ENCODE assay signal across 10 mouse cellular contexts in the genomic region with DNA sequence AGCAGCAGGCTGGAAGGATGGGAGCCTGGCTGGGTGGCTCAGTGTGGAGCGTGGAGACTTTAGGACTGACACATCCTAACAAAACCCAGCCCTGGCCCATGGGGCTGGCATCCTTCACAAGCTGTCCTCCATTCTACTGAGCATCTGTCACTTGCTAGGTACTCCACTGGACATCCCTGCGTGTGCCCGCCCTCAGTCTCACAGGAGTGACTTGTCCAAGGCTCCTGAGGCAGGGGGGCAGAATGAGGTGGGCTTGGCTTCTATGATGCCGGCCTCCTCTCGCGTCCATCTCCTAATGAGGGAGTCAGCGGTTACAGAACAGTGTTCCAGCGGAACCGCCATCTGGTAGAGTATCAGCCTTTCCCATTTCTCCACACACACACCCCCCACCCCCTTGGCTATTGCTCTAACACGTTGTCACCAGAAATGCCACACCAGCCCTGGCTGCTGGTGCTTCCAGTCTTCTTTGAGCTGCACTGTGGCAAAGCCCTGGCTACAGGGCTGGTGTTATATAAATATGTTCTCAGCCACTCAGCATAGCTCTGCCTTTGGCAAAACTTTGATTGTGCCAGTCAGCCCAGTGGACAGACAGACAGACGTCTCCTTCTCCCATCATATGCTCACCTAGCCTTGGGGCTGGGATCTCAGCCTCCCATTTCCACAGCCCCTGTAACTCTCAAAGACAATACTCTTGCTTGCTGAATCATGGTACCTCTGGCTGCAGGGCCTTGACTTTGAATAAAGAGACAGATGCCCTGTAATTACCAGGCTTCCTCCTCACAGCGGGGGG. TPM values are rescaled to one million over a fixed set of nuclear protein-coding genes. Genes with fewer than 3 reads are reported as not detected.
A peak's percentile ranks its signal among the peaks of the same experiment; 100 is the strongest.
DNase-seq lines count a peak whose midpoint lies in the region; ATAC-seq and TF ChIP-seq lines count a peak whose summit lies in the region.
"Had no signal": no experiment of that assay in that cellular context is flagged by ENCODE, and none has a peak within 500 bp of the region (broad histone marks: within the 10 kb centered on the region; RNA-seq: fewer than 3 reads in every experiment).

No protein-coding gene starts in this region.

- DNase-seq in midbrain, embryonic 11.5 days (ENCODE audit: low spot score, missing footprints), result peak; percentile 64
- no peak for DNase-seq in midbrain, embryonic 14.5 days
- DNase-seq in cerebellum, adult 11 months, result peak; percentile 52
- no peak for DNase-seq in forebrain, embryonic 11.5 days (ENCODE audit: low spot score)
- peak; percentile 39 for DNase-seq in midbrain, postnatal 0 days (ENCODE audit: low spot score)
- DNase-seq in lung, postnatal 10 days, result no peak
- no peak for DNase-seq in urinary bladder, postnatal 4 days (ENCODE audit: low spot score in 2 of 2)
- no peak for DNase-seq in ovary, postnatal 36 days (ENCODE audit: low spot score)

- H3K9ac ChIP-seq in midbrain, embryonic 11.5 days (ENCODE audit: low read length), result no peak overlapping the region
- no peak overlapping the region for H3K9ac ChIP-seq in midbrain, embryonic 14.5 days (replicated peaks; ENCODE audit: low read length)
- H3K9ac ChIP-seq in forebrain, embryonic 11.5 days (ENCODE audit: low read length), result no peak overlapping the region
- H3K9ac ChIP-seq in midbrain, postnatal 0 days (replicated peaks; ENCODE audit: low read length, poor library complexity, severe bottlenecking), result no peak overlapping the region

- no peaks in the 10 kb centered on the region for H3K27me3 ChIP-seq in midbrain, embryonic 11.5 days (ENCODE audit: control insufficient read depth, insufficient read depth, low read length)
- no peaks in the 10 kb centered on the region for H3K27me3 ChIP-seq in midbrain, embryonic 14.5 days (ENCODE audit: control insufficient read depth, insufficient read depth, low read length)
- H3K27me3 ChIP-seq in forebrain, embryonic 11.5 days (ENCODE audit: control insufficient read depth, insufficient read depth, low read length), result no peaks in the 10 kb centered on the region
- no peaks in the 10 kb centered on the region for H3K27me3 ChIP-seq in midbrain, postnatal 0 days (ENCODE audit: insufficient read depth, low read length)

- H3K9me3 ChIP-seq in midbrain, embryonic 11.5 days (ENCODE audit: control insufficient read depth, low read length), result no peaks in the 10 kb centered on the region
- no peaks in the 10 kb centered on the region for H3K9me3 ChIP-seq in midbrain, embryonic 14.5 days (ENCODE audit: control insufficient read depth, low read length)
- H3K9me3 ChIP-seq in forebrain, embryonic 11.5 days (ENCODE audit: control insufficient read depth, low read length), result no peaks in the 10 kb centered on the region
- H3K9me3 ChIP-seq in midbrain, postnatal 0 days (ENCODE audit: low read length), result no peaks in the 10 kb centered on the region

- no peak overlapping the region for H3K4me2 ChIP-seq in midbrain, embryonic 11.5 days
- H3K4me2 ChIP-seq in midbrain, embryonic 14.5 days (ENCODE audit: low read length), result no peak overlapping the region
- no peak overlapping the region for H3K4me2 ChIP-seq in forebrain, embryonic 11.5 days (ENCODE audit: low read depth, low read length, severe bottlenecking)
- no peak overlapping the region for H3K4me2 ChIP-seq in midbrain, postnatal 0 days (ENCODE audit: low read depth, low read length, poor library complexity, severe bottlenecking)

- TF ChIP-seq CTCF in midbrain, postnatal 0 days (IDR thresholded peaks at IDR 0.05), result no peak

- no peak for ATAC-seq in midbrain, embryonic 11.5 days (ENCODE audit: low FRiP score)
- no peak for ATAC-seq in midbrain, embryonic 14.5 days (ENCODE audit: low FRiP score, low TSS enrichment)
- no peak for ATAC-seq in forebrain, embryonic 11.5 days (replicated peaks; ENCODE audit: low FRiP score)
- no peak for ATAC-seq in midbrain, postnatal 0 days (ENCODE audit: low FRiP score)

- no peaks in the 10 kb centered on the region for H3K36me3 ChIP-seq in midbrain, embryonic 11.5 days (ENCODE audit: control insufficient read depth, insufficient read depth, low read length)
- no peaks in the 10 kb centered on the region for H3K36me3 ChIP-seq in midbrain, embryonic 14.5 days (ENCODE audit: control insufficient read depth, insufficient read depth, low read length)
- H3K36me3 ChIP-seq in forebrain, embryonic 11.5 days (ENCODE audit: control insufficient read depth, insufficient read depth, low read length), result no peaks in the 10 kb centered on the region
- no peaks in the 10 kb centered on the region for H3K36me3 ChIP-seq in midbrain, postnatal 0 days (ENCODE audit: insufficient read depth, low read length)

- WGBS in midbrain, embryonic 11.5 days, result 83% methylated on average over 11 of the region's 12 CpGs
- WGBS in midbrain, embryonic 14.5 days, result 72% methylated on average over 11 of the region's 12 CpGs
- 74% methylated on average over 11 of the region's 12 CpGs for WGBS in forebrain, embryonic 11.5 days
- 73% methylated on average over 11 of the region's 12 CpGs for WGBS in midbrain, postnatal 0 days

- no peak overlapping the region for H3K4me3 ChIP-seq in midbrain, embryonic 11.5 days (ENCODE audit: low read depth, low read length)
- H3K4me3 ChIP-seq in midbrain, embryonic 14.5 days (replicated peaks; ENCODE audit: low read depth, low read length), result no peak overlapping the region
- H3K4me3 ChIP-seq in forebrain, embryonic 11.5 days (ENCODE audit: low read depth, low read length), result no peak overlapping the region
- no peak overlapping the region for H3K4me3 ChIP-seq in midbrain, postnatal 0 days (ENCODE audit: low read depth, low read length)
- H3K4me3 ChIP-seq: myocyte had no signal

- no peak overlapping the region for H3K27ac ChIP-seq in midbrain, embryonic 11.5 days (ENCODE audit: low read depth, low read length)
- H3K27ac ChIP-seq in midbrain, embryonic 14.5 days (replicated peaks; ENCODE audit: low read depth, low read length), result no peak overlapping the region; the same call in 1 of the 2 replicates
- peak overlapping the region; percentile 50; the same call in 1 of the 2 replicates for H3K27ac ChIP-seq in forebrain, embryonic 11.5 days (ENCODE audit: low read depth, low read length)
- no peak overlapping the region for H3K27ac ChIP-seq in midbrain, postnatal 0 days (ENCODE audit: low read depth, low read length)

- H3K4me1 ChIP-seq in midbrain, embryonic 11.5 days (ENCODE audit: control insufficient read depth, insufficient read depth, low read length), result no peaks in the 10 kb centered on the region
- 0 out of 2 replicates have a peak, but pooled peaks cover 4% of the 10 kb centered on the region for H3K4me1 ChIP-seq in midbrain, embryonic 14.5 days (ENCODE audit: control insufficient read depth, insufficient read depth, low read length)
- peaks cover 3% of the 10 kb centered on the region; the same call in 1 of the 2 replicates for H3K4me1 ChIP-seq in forebrain, embryonic 11.5 days (replicated peaks; ENCODE audit: control insufficient read depth, insufficient read depth, low read length)
- no peaks in the 10 kb centered on the region for H3K4me1 ChIP-seq in midbrain, postnatal 0 days (ENCODE audit: insufficient read depth, low read length)

RNA-seq across cellular contexts. Expression of gene Pgbd5, which starts 34.8 kb away (rescaled TPM):
- polyA plus RNA-seq in midbrain, embryonic 11.5 days (2014; fragmentation: Nextera tagmentation; extraction: Ambion mirVana), result 3.8 and 4.5 TPM in 2 replicates
- polyA plus RNA-seq in midbrain, embryonic 14.5 days (2014; fragmentation: Nextera tagmentation; extraction: Ambion mirVana), result 12.8 and 13.8 TPM in 2 replicates
- polyA plus RNA-seq in forebrain, embryonic 11.5 days (2014; fragmentation: Nextera tagmentation; extraction: Ambion mirVana), result 4.8 and 5.3 TPM in 2 replicates
- 61.1 and 77.0 TPM in 2 replicates for total RNA-seq in midbrain, postnatal 0 days (2014; rRNA removed)
- 12.2 and 13.5 TPM in 2 replicates for polyA plus RNA-seq in midbrain, postnatal 0 days (2015; fragmentation: Nextera tagmentation; extraction: Ambion mirVana)
- total RNA-seq: liver, adult 2 months had no signal
- polyA plus RNA-seq: liver, adult 2 months had no signal

Comparison
In these comparisons a context has a peak if more than half of its experiments do, and no peak if none do; other contexts are left out.
1. DNase-seq: peak in midbrain, embryonic 11.5 days (single experiment), cerebellum, adult 11 months (single experiment) and midbrain, postnatal 0 days (single experiment); none in midbrain, embryonic 14.5 days (single experiment), forebrain, embryonic 11.5 days (single experiment), lung, postnatal 10 days (single experiment), urinary bladder, postnatal 4 days (0 of 2) and ovary, postnatal 36 days (single experiment).